Mouse (Mus musculus): ENCODE data around the gene Prss53.

- TF ChIP-seq GATA1 (IDR thresholded peaks at IDR 0.05; ENCODE audit: low read length) (no peak), TAL1 (IDR thresholded peaks at IDR 0.05; ENCODE audit: low read length) (no peak)
Observed at GRCm38 (mm10) chr7:127918203-127918602, 27.4 kb upstream of the Prss53 start.
